Mouse (Mus musculus) heart, adult 11 months (tissue): ENCODE measurements around the gene Litaf.

Experiments used
- DNase-seq: peaks from one replicate; pipeline ENCODE4 v3.0.0; 2022

The Litaf gene

DNA sequence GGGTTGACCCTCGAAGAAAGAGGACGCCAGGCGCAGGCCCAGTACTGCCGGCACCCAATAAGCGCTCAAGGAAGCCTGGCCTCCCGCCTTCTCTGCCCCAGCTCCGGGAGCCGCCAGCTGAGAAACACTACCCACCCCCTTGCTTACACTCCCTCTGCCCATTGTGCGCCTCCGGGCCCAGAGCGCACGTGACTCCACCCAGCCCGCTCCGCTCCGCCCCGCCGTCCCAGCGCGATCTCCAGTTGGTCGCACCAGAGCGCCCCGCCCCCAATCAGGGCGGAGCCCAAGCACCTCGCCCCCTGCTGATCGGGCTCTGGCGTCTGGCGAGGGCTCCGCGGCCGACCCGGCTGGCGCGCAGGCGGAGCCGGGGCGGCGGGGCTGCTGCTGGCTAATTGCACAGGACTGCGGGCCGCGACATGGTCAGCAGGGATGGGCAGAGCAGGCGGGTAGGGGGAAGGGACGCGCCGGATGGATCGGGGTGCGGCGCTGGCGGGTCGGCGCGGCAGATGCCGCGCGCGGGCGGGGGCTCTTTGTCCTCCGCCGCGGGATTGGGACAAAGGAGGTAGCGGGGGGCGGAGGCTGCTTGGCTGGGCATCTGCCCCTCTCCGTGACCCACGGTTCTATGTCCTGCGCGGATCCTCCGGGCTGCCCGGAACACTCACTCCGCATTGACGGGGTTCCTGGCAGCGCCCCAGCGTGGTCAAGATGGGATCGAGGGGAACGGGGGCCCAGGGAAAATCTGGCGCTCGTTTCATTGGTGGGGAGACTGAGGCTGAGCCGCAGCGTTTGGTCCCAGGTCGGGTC, at the start of gene Litaf:
Gene Litaf (minus strand): TSS at position 129 of the 804 bp plus-strand sequence.
- peak; percentile 100 for DNase-seq

DNA sequence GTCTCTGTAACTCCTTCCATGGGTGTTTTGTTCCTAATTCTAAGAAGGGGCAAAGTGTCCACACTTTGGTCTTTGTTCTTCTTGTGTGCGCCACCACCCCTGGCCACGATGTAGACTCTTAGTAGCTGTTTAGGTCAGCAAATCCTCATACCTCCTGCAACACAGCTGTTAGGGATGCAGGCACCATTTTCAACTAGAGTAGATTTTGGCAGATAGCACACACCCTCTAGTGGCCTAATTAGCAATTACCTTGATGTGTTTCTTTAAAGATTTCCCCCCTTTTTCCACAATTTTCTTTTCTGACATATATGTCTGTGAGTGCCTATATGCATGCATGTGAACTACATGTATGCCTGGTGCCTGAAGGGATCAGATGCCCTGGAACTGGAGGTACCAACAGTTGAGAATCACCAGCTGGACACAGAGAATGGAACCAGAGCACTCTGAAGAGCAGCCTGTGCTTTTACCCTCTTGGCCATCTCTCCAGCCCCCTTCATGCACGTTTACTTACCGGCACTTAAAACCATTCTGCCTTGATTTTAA, 43.3 kb upstream of the Litaf start:
- DNase-seq, result no peak

- no peak for DNase-seq
Observed at GRCm38 (mm10) chr16:11104905-11105304, 38.9 kb upstream of the Litaf start.

DNA sequence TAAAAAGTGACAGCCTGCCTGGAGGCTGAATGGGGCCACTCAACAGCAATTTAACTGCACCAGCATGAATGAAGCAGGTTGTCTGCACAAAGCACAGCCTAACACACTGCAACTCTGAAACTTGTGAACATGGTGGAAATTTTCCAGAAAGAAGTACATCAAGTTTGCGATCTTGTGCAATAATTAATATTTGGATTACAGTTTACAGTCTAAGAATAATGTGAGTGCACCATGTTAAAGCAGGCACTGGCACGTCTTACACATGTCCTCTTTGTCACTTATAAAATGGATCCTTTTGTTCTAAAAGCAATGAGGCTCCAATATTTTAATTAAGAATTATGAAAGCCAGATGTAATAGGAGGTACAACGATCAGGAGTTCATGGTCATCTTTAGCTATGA, 31.3 kb upstream of the Litaf start:
- peak; percentile 35 for DNase-seq

GRCm38 (mm10) chr16:11093717-11094386, 27.9 kb upstream of the Litaf start:
- peak; percentile 69 for DNase-seq

- no peak for DNase-seq
Observed at GRCm38 (mm10) chr16:11092523-11092922, 26.6 kb upstream of the Litaf start.

DNA sequence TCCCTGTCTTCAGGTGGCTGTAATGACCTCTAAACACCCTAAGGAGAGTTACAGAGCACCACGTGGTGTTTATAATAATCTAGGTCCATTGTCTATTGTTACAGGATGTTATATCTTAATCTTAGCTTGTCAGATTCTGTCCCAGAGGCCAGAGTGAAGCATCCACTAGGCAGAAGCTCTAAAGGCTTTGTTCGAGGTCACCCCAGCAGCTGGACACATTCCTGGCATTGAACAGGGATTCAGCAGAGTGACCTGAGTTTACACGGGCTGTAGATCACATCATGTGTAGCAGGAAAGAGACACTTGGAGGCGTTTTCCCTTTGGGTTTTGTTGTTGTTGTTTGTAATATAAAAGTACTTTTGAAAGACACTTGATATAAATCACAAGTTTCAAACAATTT, 26.1 kb upstream of the Litaf start:
- peak; percentile 92 for DNase-seq

- peak; percentile 94 for DNase-seq
Observed at GRCm38 (mm10) chr16:11090836-11091570, 25.0 kb upstream of the Litaf start.

- peak; percentile 88 for DNase-seq
Observed at GRCm38 (mm10) chr16:11086856-11087588, 21.1 kb upstream of the Litaf start.

DNA sequence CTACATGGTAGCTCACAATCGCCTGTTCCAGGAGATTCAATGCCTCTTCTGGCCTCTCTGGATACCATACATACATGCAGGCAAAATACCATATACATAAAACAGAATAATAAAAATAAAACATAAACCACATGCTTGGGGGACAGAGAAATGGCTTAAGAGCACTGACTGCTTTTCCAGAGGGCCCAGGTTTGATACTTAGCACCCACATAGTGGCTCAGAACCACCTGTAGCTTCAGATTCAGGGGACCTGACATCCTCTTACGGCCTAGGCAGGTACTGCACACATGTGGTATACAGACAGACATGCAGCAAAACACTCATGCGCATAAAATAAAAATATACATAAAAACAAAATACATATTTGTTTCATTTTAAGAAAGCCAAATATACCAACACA, 20.3 kb upstream of the Litaf start:
- DNase-seq, result peak; percentile 54

GRCm38 (mm10) chr16:11084181-11084580, 18.2 kb upstream of the Litaf start:
- DNase-seq, result no peak

- no peak for DNase-seq
Observed at GRCm38 (mm10) chr16:11078216-11078869, 12.4 kb upstream of the Litaf start.

- peak; percentile 87 for DNase-seq
Observed at GRCm38 (mm10) chr16:11077601-11078201, 11.7 kb upstream of the Litaf start.

GRCm38 (mm10) chr16:11073060-11073459, 7.1 kb upstream of the Litaf start:
- DNase-seq, result peak; percentile 89

DNA sequence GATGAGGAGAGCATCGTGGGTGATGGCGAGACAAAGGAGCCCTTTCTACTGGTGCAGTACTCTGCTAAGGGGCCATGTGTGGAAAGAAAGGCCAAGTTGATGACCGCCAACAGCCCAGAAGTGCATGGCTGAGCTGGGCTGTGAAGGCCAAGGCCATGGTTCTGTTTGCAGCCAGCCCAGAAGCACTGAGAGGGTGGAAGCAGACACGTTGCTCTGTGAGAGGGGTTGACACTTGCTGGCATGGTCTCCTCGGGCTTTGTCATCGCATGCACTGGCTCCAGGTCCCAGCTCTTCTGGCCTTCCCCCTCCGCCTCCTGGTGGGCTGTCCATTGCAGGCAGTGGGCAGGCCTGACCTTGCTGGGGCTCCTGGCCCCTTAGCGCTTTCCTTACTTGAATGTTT, 6.5 kb upstream of the Litaf start:
- DNase-seq, result peak; percentile 90

GRCm38 (mm10) chr16:11071887-11072286, 5.9 kb upstream of the Litaf start:
- peak; percentile 88 for DNase-seq

DNA sequence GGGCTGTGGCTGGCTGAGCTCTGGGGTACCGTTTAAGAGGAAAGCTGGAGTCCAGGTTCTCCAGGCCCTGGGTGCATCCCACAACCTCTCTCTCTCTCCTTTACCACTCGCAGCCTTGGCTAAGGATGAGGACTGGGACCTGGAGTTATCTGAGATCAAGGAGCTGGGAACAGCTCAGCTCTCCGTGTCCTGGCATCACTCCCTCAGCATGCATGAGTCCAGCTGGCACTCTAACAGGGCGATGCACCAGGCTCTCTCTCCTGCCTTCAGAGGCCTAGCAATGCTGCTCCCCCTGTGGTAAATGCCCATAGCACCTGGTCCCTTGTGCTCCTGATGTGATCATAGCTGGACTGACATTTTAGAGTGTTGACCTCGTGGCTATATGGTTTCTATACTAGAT, 5.2 kb upstream of the Litaf start:
- peak; percentile 95 for DNase-seq

GRCm38 (mm10) chr16:11069710-11070420, 3.9 kb upstream of the Litaf start:
- DNase-seq, result peak; percentile 98

DNA sequence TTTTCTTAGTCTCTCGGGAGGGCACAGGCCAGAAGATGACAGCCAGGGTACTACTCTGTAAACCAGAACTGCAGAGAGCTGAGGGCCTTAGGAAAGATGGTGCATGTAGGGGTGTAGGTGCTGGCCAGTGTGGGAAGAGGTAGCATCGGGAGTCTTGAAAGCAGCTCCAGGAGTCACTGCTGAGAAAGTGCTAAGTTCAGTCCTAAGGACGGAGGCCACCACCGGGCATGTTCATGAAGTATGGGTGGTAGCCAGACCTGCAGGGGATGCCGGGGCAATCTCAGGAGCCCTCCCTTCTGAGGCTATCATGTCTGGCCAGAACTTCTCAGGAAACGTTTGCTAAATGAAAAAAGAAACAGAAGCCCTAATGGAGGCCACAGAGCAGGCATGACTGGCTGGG, 3.3 kb upstream of the Litaf start:
- DNase-seq, result no peak

DNA sequence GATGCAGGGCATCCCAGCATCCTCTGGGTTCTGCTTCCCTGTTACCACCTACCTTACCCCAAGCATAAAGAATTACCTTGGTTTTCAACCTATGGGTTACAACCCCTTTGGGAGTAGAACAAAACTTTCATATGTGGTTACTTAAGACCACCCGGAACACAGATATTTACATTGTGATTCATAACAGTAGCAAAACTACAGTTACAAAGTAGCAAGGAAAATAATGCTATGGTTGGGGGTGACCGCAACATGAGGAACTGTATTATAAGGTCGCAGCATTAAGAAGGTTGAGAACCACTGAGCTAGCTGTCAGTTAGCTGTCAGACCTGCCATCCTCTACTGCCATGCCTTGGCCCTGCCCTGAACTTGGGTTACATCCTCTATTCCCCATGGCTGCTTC, 2.7 kb upstream of the Litaf start:
- no peak for DNase-seq

DNA sequence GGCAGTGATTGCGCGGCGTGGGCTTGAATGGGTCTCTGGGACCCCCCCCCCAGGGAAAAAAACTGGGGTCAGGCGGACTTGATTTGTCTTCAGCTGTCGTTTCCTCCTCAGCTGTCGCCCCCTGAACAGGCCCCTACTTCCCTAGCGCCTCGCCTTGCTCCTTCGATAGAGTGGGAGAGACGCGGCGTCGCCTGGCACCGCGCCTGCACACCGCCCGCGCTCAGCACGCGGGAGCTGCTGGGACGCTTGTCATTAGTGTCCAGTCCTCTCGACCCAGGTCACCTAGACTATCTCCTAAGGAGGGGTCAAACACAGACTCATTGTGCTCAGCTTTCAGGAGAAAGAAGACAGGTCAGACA, 855 bp upstream of the Litaf start:
- DNase-seq, result peak; percentile 96
